Mouse (Mus musculus): ENCODE data around the gene Commd4. TPM values are rescaled to one million over a fixed set of nuclear protein-coding genes. Genes with fewer than 3 reads are reported as not detected.
"Not testable (repeated sequence)": the region's sequence is repeated elsewhere in the genome, so short reads cannot be mapped to it uniquely, and the experiment has no call there.

Commd4 gene
- polyA plus RNA-seq (2016; fragmentation: Nextera tagmentation; extraction: Ambion mirVana) = 113 and 117 TPM in 2 replicates

DNA sequence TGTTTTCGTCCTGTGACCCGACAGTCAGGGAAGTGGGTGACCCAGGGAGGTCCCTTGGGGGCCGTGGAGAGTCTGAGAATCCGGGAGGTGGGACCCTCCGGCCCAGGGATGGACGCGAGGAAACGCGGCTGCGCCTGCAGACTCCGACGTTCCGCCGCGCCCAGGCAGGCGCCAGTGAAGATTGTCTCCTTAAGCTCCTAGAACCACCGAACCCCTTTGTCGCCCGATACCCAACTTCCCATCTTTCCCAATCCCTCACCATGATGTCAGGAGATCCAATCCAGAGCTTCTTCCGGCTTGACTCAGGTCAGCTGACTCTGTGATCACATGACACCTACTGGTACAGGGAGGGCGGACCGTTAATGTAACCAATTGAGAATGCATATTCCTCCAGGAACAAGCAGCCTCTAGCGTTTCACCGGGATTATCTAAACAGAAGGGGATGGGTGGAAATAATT, at the start of gene Commd4:
Gene Commd4, minus strand, starts transcription at position 319 of the 458 bp plus-strand sequence.
- 1% methylated on average over 24 of the region's 24 CpGs for WGBS
- Histone ChIP-seq H3K4me2 (replicated peaks) (peak within 1 kb of the TSS; percentile 73), H3K27ac (replicated peaks) (no peak within 1 kb of the TSS; the same call in 1 of the 2 replicates), H3K4me3 (peak within 1 kb of the TSS; percentile 65), H3K27me3 (peaks cover 7% of the 10 kb centered on the region), H3K4me1 (peaks cover 21% of the 10 kb centered on the region), H3K36me3 (0 out of 2 replicates have a peak, but pooled peaks cover 12% of the 10 kb centered on the region), H3K9me3 (no peaks in the 10 kb centered on the region), H3K9ac (replicated peaks) (peak within 1 kb of the TSS; percentile 67)
- ATAC-seq (ENCODE audit: low FRiP score, low read depth) = peak; percentile 80

DNA sequence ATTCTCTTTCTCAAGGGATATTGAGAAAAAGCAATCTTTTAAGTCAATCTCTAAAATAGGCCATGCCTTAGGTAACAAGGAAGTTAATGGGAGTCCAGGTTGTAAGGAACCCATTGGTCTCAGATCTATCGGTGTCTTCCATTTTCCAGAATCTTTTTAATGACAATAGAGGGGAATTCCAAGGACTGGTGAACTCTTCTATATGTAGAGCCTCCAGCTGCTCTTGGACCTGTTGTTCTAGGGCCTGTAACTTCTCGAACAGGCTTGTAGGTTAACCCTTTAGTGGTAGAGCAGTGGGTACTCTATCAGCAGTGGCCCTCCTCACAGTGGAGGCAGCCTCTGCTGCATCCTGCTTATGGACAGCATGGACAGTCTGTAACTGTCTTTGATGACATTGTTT, 48.8 kb upstream of the Commd4 start:
- WGBS = 75% methylated on average over 2 of the region's 2 CpGs
- Histone ChIP-seq H3K27ac (replicated peaks) (no peak overlapping the region), H3K36me3 (no peaks in the 10 kb centered on the region), H3K4me3 (no peak overlapping the region), H3K4me2 (replicated peaks) (no peak overlapping the region), H3K27me3 (no peaks in the 10 kb centered on the region), H3K9me3 (no peaks in the 10 kb centered on the region), H3K4me1 (no peaks in the 10 kb centered on the region), H3K9ac (replicated peaks) (no peak overlapping the region)
- no peak for ATAC-seq (ENCODE audit: low FRiP score, low read depth)

DNA sequence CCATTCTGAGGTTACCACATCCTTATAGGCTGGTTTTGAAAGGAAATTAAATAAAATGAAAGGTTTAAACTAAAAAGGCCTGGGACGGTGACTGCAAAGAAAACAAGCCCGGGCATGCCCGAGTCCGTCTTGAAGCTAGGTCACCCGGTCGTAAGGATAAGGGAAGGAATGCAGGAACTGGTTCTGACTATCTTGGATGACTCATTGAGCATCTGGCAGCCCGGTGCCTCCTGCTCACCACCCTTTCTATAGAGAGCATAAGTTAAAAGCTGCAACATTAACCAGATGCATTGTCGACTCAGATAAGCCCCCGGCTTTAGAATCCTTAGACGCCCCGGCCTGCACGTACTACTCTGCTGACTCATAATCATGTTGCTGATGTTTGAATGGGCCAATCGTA, 45.4 kb upstream of the Commd4 start:
- not testable (repeated sequence) for H3K4me2 ChIP-seq (replicated peaks); ATAC-seq (ENCODE audit: low FRiP score, low read depth); H3K9me3 ChIP-seq; H3K27ac ChIP-seq (replicated peaks); H3K27me3 ChIP-seq; H3K4me3 ChIP-seq; H3K9ac ChIP-seq (replicated peaks); H3K36me3 ChIP-seq; H3K4me1 ChIP-seq
- WGBS = 93% methylated on average over 13 of the region's 13 CpGs

DNA sequence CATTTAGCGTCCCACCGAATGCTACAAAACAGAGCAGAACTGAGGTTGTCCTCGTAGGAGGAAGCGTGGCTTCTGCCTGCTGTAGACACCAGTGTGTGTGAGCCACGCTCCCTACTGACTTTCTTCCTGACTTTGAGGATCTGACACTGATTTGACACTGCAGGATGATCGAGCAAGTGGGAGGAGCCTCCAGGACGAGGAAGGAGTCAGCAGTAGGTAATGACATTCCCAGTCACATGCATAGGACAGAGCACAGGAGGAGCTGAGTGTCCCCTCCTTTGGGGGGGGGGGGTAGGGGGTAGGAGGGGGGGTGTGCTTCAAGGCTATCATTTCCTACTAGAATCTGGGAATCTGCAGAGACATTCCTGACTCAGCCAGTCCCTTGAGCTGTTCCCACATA, 44.9 kb upstream of the Commd4 start:
- H3K9ac ChIP-seq (replicated peaks) = no peak overlapping the region
- no peaks in the 10 kb centered on the region for H3K4me1 ChIP-seq
- H3K4me2 ChIP-seq (replicated peaks) = no peak overlapping the region
- no peak overlapping the region for H3K27ac ChIP-seq (replicated peaks)
- no peaks in the 10 kb centered on the region for H3K27me3 ChIP-seq
- no peak overlapping the region for H3K4me3 ChIP-seq
- no peak for ATAC-seq (ENCODE audit: low FRiP score, low read depth)
- no peaks in the 10 kb centered on the region for H3K9me3 ChIP-seq
- 81% methylated on average over 7 of the region's 7 CpGs for WGBS
- H3K36me3 ChIP-seq = no peaks in the 10 kb centered on the region

DNA sequence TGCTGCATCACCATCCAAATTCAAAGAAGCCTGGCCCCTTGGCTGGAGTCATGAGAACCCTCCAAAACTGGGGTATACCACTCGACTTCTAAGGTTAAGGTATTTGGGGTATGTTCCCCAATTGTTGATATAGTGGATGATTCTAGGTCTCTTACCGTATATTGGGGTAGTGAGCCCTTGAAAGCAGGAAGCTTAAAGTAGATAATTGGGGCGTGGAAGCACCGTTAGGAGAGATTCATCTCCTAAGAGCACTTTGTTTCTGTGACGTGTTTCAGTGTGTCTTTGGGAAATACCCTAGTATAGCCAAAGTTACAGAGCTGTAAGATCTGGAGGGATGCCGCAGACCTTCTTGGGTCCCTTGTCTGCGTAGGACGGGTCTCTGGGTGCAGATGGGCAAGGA, 39.3 kb upstream of the Commd4 start:
- no peak for ATAC-seq (ENCODE audit: low FRiP score, low read depth)
- no peak overlapping the region for H3K9ac ChIP-seq (replicated peaks)
- WGBS = 78% methylated on average over 8 of the region's 8 CpGs

DNA sequence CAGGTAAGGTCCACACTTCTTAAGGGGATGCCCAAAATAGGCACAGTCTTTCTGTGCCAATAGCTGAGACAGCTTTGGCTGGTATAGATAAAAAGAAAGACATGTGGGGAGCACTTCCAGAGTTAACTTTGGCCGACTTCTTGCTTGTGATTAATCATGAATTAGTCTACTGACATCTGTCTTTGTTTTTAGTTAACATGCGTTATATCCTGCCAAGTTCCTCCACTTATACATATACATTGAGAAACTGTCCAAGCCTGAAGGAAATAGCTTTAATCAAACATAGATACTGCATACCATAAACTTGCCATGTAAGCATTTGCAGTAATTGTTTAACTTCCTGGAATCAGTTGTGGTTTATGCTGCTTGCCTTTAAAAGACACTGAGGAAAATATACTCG, 38.6 kb upstream of the Commd4 start:
- Histone ChIP-seq H3K4me3 (no peak overlapping the region), H3K9me3 (no peaks in the 10 kb centered on the region), H3K27me3 (no peaks in the 10 kb centered on the region), H3K4me1 (no peaks in the 10 kb centered on the region), H3K4me2 (replicated peaks) (no peak overlapping the region), H3K27ac (replicated peaks) (no peak overlapping the region), H3K36me3 (no peaks in the 10 kb centered on the region), H3K9ac (replicated peaks) (no peak overlapping the region)
- WGBS = 83% methylated on average over 3 of the region's 3 CpGs
- no peak for ATAC-seq (ENCODE audit: low FRiP score, low read depth)

More for the DNA sequence above, 39.3 kb upstream of the Commd4 start:
- no peaks in the 10 kb centered on the region for H3K4me1 ChIP-seq
- H3K4me2 ChIP-seq (replicated peaks) = no peak overlapping the region
- no peaks in the 10 kb centered on the region for H3K27me3 ChIP-seq
- no peak overlapping the region for H3K27ac ChIP-seq (replicated peaks)
- H3K36me3 ChIP-seq = no peaks in the 10 kb centered on the region
- no peak overlapping the region for H3K4me3 ChIP-seq
- no peaks in the 10 kb centered on the region for H3K9me3 ChIP-seq

DNA sequence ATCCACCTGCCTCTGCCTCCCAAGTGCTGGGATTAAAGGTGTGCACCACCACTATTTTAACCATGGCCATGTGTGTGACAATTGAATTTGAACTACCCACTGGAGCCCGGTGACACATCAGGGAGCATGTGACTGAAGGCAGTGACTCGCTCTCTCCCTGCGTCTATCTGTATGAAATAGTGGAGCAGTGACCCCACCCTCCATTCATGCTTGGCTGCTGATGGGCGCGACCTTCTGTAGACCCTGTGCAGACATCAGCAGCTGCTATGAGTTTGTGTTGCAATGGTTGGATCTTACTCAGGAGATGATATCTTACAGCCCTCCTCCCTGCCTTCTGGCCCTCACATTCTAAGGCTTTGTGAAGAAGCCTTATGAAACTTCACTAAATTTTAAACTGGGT, 10.3 kb upstream of the Commd4 start:
- Histone ChIP-seq H3K27me3 (no peaks in the 10 kb centered on the region; the same call in 1 of the 2 replicates), H3K4me2 (replicated peaks) (no peak overlapping the region), H3K36me3 (no peaks in the 10 kb centered on the region), H3K4me3 (no peak overlapping the region), H3K4me1 (no peaks in the 10 kb centered on the region), H3K9me3 (no peaks in the 10 kb centered on the region), H3K9ac (replicated peaks) (no peak overlapping the region), H3K27ac (replicated peaks) (no peak overlapping the region)
- ATAC-seq (ENCODE audit: low FRiP score, low read depth) = no peak
- WGBS = 79% methylated on average over 5 of the region's 5 CpGs

DNA sequence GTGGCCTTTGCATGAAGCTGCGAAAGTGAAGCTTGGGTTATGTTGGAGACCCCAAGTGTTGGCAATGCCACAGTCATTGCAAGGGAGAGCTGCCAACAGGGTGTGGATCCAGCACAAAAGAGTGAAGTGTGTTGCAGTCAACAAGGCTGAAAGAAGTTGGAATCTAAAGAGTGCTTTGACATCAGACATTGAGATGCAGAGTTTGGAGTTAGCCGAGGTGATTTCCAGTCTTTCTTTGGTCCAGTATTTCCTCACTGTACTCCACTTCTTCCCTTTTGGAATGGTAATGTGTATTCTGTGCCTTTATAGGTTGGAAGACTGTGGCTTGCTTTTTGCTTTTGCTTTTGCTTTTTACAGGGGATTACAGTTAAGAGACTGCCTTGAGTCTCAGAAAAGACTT, 8.0 kb upstream of the Commd4 start:
- H3K9ac ChIP-seq (replicated peaks) = no peak overlapping the region
- no peak overlapping the region for H3K4me3 ChIP-seq
- WGBS = 88% methylated on average over 2 of the region's 2 CpGs
- no peaks in the 10 kb centered on the region; the same call in 1 of the 2 replicates for H3K27me3 ChIP-seq
- H3K27ac ChIP-seq (replicated peaks) = no peak overlapping the region
- H3K4me1 ChIP-seq = no peaks in the 10 kb centered on the region
- no peaks in the 10 kb centered on the region for H3K9me3 ChIP-seq
- no peak for ATAC-seq (ENCODE audit: low FRiP score, low read depth)
- H3K36me3 ChIP-seq = no peaks in the 10 kb centered on the region
- no peak overlapping the region for H3K4me2 ChIP-seq (replicated peaks)

DNA sequence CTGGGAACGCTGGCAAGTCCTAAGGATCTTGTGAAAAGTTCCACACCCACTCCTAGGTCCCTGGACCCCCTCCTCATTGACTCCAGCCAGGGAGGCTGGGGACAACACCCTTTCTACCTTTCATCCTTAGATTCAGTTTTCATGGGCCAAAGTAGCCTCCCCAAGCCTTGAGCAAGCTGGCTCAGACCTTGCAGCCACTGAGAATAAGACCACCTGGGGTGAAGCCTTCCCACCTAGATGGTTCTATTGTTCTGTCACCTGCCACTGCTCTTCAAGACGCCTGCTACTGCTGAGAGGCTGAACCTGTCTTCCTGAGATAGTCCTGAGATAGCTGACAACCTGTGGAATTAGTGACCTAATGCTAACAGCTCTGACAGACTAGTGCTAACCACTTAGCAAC, 5.0 kb upstream of the Commd4 start:
- Histone ChIP-seq H3K27me3 (peaks cover 7% of the 10 kb centered on the region), H3K9ac (replicated peaks) (no peak overlapping the region), H3K4me1 (peaks cover 4% of the 10 kb centered on the region), H3K36me3 (no peaks in the 10 kb centered on the region), H3K9me3 (no peaks in the 10 kb centered on the region), H3K27ac (replicated peaks) (no peak overlapping the region), H3K4me2 (replicated peaks) (no peak overlapping the region), H3K4me3 (no peak overlapping the region)
- 40% methylated on average over 2 of the region's 2 CpGs for WGBS
- ATAC-seq (ENCODE audit: low FRiP score, low read depth) = no peak

DNA sequence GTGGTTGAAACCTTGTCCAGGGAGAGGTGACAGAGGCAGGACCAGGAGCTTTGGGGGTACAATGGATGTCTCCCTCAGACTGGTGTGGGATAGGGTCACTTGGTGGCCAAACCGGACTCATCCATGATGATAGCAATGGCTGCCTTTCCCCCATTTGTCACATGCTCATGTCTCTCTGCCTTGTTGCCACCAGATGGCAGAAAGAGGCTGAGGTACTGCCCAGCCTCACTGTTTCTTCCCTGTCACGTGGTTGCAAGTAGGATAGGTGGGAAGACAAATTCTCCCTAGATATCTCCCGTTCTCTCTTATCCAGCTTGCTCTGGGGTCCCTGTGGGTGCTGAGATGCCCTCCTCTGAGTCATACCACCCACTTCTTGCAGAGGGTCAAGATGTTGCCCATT, 4.4 kb upstream of the Commd4 start:
- no peaks in the 10 kb centered on the region for H3K36me3 ChIP-seq
- no peaks in the 10 kb centered on the region for H3K9me3 ChIP-seq
- peaks cover 7% of the 10 kb centered on the region for H3K27me3 ChIP-seq
- no peak overlapping the region for H3K9ac ChIP-seq (replicated peaks)
- ATAC-seq (ENCODE audit: low FRiP score, low read depth) = no peak
- no peak overlapping the region for H3K4me3 ChIP-seq
- H3K4me2 ChIP-seq (replicated peaks) = no peak overlapping the region
- no peak overlapping the region for H3K27ac ChIP-seq (replicated peaks)
- 35% methylated on average over 3 of the region's 3 CpGs for WGBS
- peaks cover 6% of the 10 kb centered on the region for H3K4me1 ChIP-seq

DNA sequence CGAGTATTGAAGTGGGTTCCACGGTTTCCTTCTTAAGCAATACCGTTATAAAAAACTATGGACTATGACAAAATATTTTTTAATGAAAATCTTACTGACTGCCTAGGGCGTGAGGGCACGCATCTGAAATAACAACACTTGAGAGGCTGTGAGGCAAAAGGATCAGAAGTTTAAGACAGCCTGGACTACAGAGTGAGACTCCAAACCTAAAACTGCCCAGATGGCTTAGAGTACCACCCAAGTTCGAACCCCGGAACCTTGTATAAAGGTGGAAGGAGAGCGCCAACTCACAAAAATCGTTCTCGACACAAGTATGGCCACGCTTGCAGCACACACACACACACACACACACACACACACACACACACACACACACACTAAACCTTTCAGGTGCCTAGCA, 375 bp upstream of the Commd4 start:
- WGBS = 34% methylated on average over 8 of the region's 11 CpGs
- ATAC-seq (ENCODE audit: low FRiP score, low read depth) = peak; percentile 27; the same call in 1 of the 2 replicates
- Histone ChIP-seq H3K27me3 (peaks cover 7% of the 10 kb centered on the region), H3K27ac (replicated peaks) (no peak overlapping the region), H3K36me3 (0 out of 2 replicates have a peak, but pooled peaks cover 12% of the 10 kb centered on the region), H3K4me1 (peaks cover 21% of the 10 kb centered on the region), H3K4me2 (replicated peaks) (peak overlapping the region; percentile 73), H3K9me3 (no peaks in the 10 kb centered on the region), H3K9ac (replicated peaks) (peak overlapping the region; percentile 67; the same call in 1 of the 2 replicates), H3K4me3 (peak overlapping the region; percentile 65)

DNA sequence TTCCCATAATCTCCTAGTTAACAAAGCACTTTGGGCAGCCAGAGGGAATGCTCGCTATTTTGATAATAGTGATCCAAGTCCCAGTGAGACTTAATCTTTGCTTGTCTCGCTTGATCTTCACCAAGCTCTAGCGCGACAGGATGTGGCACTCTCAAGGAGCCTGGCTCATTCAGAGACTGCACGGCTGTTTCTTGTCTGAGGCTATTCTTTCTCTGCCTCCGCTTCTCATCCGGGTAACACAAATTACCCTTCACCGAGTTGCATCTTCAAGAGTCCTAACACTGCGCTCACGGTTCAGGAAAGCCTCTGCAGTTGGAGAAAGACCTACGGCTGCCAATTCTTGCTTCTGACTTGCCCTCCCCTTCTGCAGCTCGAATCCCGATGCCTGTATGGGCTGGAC, 632 bp downstream of the Commd4 start:
- H3K27ac ChIP-seq (replicated peaks) = no peak overlapping the region; the same call in 1 of the 2 replicates
- ATAC-seq (ENCODE audit: low FRiP score, low read depth) = 0 out of 2 replicates have a peak, but pooled peaks have one; percentile 7
- peaks cover 7% of the 10 kb centered on the region for H3K27me3 ChIP-seq

DNA sequence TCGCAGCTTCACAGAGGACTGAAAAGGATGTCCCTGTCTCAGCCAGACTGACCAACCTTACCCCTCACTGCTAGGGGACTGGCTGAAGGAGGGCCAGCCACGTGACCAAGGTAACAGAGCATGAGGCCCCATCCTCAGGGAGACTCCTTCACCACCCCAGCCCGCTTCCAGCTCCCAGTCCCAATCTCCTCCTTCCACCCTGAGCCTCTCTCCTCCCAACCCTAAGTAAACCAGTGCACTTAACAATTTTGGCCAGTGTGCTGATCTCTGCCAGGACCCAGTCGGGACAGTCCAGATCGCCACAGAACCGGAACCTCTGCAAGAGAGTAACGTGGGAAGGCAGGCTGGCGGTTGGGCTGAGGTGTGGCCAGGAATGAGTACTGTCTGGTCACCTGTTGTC, 1.3 kb downstream of the Commd4 start:
- Histone ChIP-seq H3K9me3 (no peaks in the 10 kb centered on the region), H3K9ac (replicated peaks) (0 out of 2 replicates have a peak overlapping the region, but pooled peaks have one; percentile 67), H3K27ac (replicated peaks) (no peak overlapping the region), H3K36me3 (0 out of 2 replicates have a peak, but pooled peaks cover 12% of the 10 kb centered on the region), H3K4me2 (replicated peaks) (peak overlapping the region; percentile 73), H3K27me3 (peaks cover 7% of the 10 kb centered on the region), H3K4me3 (0 out of 2 replicates have a peak overlapping the region, but pooled peaks have one; percentile 65), H3K4me1 (peaks cover 21% of the 10 kb centered on the region)
- 86% methylated on average over 8 of the region's 8 CpGs for WGBS
- no peak for ATAC-seq (ENCODE audit: low FRiP score, low read depth)

More for the DNA sequence above, 632 bp downstream of the Commd4 start:
- H3K4me1 ChIP-seq = peaks cover 21% of the 10 kb centered on the region
- 40% methylated on average over 13 of the region's 13 CpGs for WGBS
- peak overlapping the region; percentile 65 for H3K4me3 ChIP-seq
- H3K9me3 ChIP-seq = no peaks in the 10 kb centered on the region
- 0 out of 2 replicates have a peak, but pooled peaks cover 12% of the 10 kb centered on the region for H3K36me3 ChIP-seq
- peak overlapping the region; percentile 67 for H3K9ac ChIP-seq (replicated peaks)
- H3K4me2 ChIP-seq (replicated peaks) = peak overlapping the region; percentile 73
